Comparison of ENCODE assay signal across 16 mouse cellular contexts in genomic region chr6:121521030-121521429, GRCm38 (mm10). TPM values are rescaled to one million over a fixed set of nuclear protein-coding genes. Genes with fewer than 3 reads are reported as not detected.
"Had no signal": no experiment of that assay in that cellular context is flagged by ENCODE, and none has a peak within 500 bp of the region (broad histone marks: within the 10 kb centered on the region; RNA-seq: fewer than 3 reads in every experiment).

No protein-coding gene starts in this region.

- H3K27ac ChIP-seq: limb, embryonic 10.5 days; liver, embryonic 15.5 days; macrophage; neural tube, embryonic 12.5 days had no signal

- H3K36me3 ChIP-seq: limb, embryonic 10.5 days; liver, embryonic 15.5 days; neural tube, embryonic 12.5 days had no signal

- H3K4me3 ChIP-seq: limb, embryonic 10.5 days; liver, embryonic 15.5 days; megakaryocyte, embryonic 14.5 days; neural tube, embryonic 12.5 days had no signal

- H3K4me1 ChIP-seq: liver, embryonic 15.5 days; megakaryocyte, embryonic 14.5 days had no signal

- H3K9me3 ChIP-seq: limb, embryonic 10.5 days; liver, embryonic 15.5 days; megakaryocyte, embryonic 14.5 days; neural tube, embryonic 12.5 days had no signal

- H3K27me3 ChIP-seq: liver, embryonic 15.5 days; neural tube, embryonic 12.5 days had no signal

- DNase-seq: kidney, adult 18-20 months; kidney, postnatal 25 days; lung, adult 2 months; lung, postnatal 10 days; retina, postnatal 1 day; right cerebral cortex, postnatal 4 days; spleen, adult 18-20 months; thymus, postnatal 36 days had no signal

RNA-seq across cellular contexts. Expression of gene Iqsec3, which starts 47.6 kb away (rescaled TPM):
- total RNA-seq: monocyte, adult 5-6 weeks; neutrophil, adult 5-6 weeks had no signal
- polyA plus RNA-seq: liver, embryonic 15.5 days; macrophage; thymus, postnatal 0 days had no signal
